Mouse (Mus musculus) spleen, adult 2 months (tissue): ENCODE results near the gene E130308A19Rik.

Experiments
- CTCF ChIP-seq: fragments of 200-500 bp; IDR thresholded peaks from 2 replicates; pipeline ENCODE4 v1.5.1; 2011; ENCODE audit warnings: mild to moderate bottlenecking, inconsistent platforms; ENCODE audit not compliant: insufficient read depth, insufficient read length, insufficient replicate concordance; ENCODE audit errors: extremely low read depth
- POLR2A ChIP-seq: fragments of 200-500 bp; IDR thresholded peaks from 2 replicates; pipeline ENCODE4 v1.6.1; 2011; ENCODE audit warnings: low read depth, low read length, inconsistent platforms

DNA sequence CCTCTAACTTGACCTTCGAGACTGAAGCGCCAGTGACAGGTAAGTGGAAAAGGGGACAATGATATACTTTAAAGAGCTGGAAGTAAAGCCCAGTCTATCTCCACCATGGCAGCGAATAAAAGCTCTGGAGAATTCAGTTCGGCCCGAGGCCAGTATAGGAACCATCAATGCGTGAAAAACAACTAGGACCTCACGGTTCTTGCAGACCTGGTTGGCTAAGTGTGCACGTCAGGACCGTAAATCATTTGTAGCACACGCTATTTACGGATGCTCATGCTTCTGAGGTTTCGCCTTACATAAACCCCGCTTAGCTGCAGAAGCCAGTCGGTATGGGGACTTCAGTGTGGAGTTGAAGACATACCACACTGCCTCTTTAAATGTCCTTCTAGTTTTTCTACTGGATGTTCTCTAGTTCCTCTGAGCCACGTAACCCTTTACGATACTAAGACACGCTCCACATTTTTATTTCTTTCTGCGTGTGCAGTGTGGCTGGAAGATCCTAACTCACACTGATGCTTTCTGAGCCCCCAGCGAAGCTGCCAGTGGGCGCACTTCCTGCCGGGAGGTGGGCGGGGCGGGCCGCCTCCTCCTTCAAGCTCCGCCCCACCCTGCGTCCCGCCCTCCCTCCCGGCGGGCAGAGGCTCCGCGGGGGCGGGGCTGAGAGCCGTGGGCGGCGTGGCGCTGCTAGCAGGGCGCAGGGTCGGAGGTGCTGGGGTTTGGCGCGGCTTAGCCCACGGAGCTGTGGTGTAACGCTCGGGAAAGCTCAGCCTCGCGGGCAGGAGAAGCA is 179.4 kb downstream of the E130308A19Rik start, which contains the start of gene Snx30:
- TF ChIP-seq CTCF = no peak
- TF ChIP-seq POLR2A = peak; percentile 64
